ENCODE assay signal across 12 mouse cellular contexts in genomic region chr11:11931688-11932087, GRCm38 (mm10). TPM values are rescaled to one million over a fixed set of nuclear protein-coding genes. Genes with fewer than 3 reads are reported as not detected.
DNase-seq lines count a peak whose midpoint lies in the region; ATAC-seq and TF ChIP-seq lines count a peak whose summit lies in the region.
"Had no signal": no experiment of that assay in that cellular context is flagged by ENCODE, and none has a peak within 500 bp of the region (broad histone marks: within the 10 kb centered on the region; RNA-seq: fewer than 3 reads in every experiment).

No protein-coding gene starts in this region.

- TF ChIP-seq CTCF in heart, postnatal 0 days (IDR thresholded peaks at IDR 0.05; ENCODE audit: low read depth): no peak

- 0 out of 2 replicates have a peak, but pooled peaks cover 2% of the 10 kb centered on the region for H3K4me1 ChIP-seq in embryonic facial prominence, embryonic 13.5 days
- H3K4me1 ChIP-seq in embryonic facial prominence, embryonic 10.5 days: peaks cover 13% of the 10 kb centered on the region
- 0 out of 2 replicates have a peak, but pooled peaks cover 3% of the 10 kb centered on the region for H3K4me1 ChIP-seq in heart, postnatal 0 days (ENCODE audit: control insufficient read depth, insufficient read depth)
- H3K4me1 ChIP-seq in midbrain, embryonic 16.5 days (ENCODE audit: control insufficient read depth, insufficient read depth, low read length): no peaks in the 10 kb centered on the region
- no peaks in the 10 kb centered on the region for H3K4me1 ChIP-seq in midbrain, embryonic 15.5 days
- H3K4me1 ChIP-seq: kidney, embryonic 15.5 days had no signal

- no peaks in the 10 kb centered on the region for H3K9me3 ChIP-seq in embryonic facial prominence, embryonic 13.5 days
- no peaks in the 10 kb centered on the region for H3K9me3 ChIP-seq in embryonic facial prominence, embryonic 10.5 days
- H3K9me3 ChIP-seq in heart, postnatal 0 days (replicated peaks; ENCODE audit: control insufficient read depth, low read length): no peaks in the 10 kb centered on the region
- H3K9me3 ChIP-seq in midbrain, embryonic 16.5 days (replicated peaks; ENCODE audit: control insufficient read depth, low read length, poor library complexity, severe bottlenecking): no peaks in the 10 kb centered on the region
- no peaks in the 10 kb centered on the region for H3K9me3 ChIP-seq in midbrain, embryonic 15.5 days
- H3K9me3 ChIP-seq: kidney, embryonic 15.5 days had no signal

- H3K36me3 ChIP-seq in embryonic facial prominence, embryonic 13.5 days: peaks cover 70% of the 10 kb centered on the region
- H3K36me3 ChIP-seq in embryonic facial prominence, embryonic 10.5 days (replicated peaks): peaks cover 82% of the 10 kb centered on the region
- H3K36me3 ChIP-seq in heart, postnatal 0 days (replicated peaks; ENCODE audit: control insufficient read depth, insufficient read depth, low read length): peaks cover 60% of the 10 kb centered on the region
- H3K36me3 ChIP-seq in midbrain, embryonic 16.5 days (ENCODE audit: control insufficient read depth, insufficient read depth, low read length): no peaks in the 10 kb centered on the region
- peaks cover 5% of the 10 kb centered on the region; the same call in 1 of the 2 replicates for H3K36me3 ChIP-seq in midbrain, embryonic 15.5 days (replicated peaks)

- no peak overlapping the region for H3K4me2 ChIP-seq in embryonic facial prominence, embryonic 13.5 days
- H3K4me2 ChIP-seq in heart, postnatal 0 days (ENCODE audit: low read depth, low read length): no peak overlapping the region
- H3K4me2 ChIP-seq in midbrain, embryonic 16.5 days (ENCODE audit: low read length): no peak overlapping the region
- H3K4me2 ChIP-seq in midbrain, embryonic 15.5 days: no peak overlapping the region
- H3K4me2 ChIP-seq: kidney, embryonic 15.5 days had no signal

- no peaks in the 10 kb centered on the region for H3K27me3 ChIP-seq in embryonic facial prominence, embryonic 13.5 days
- H3K27me3 ChIP-seq in embryonic facial prominence, embryonic 10.5 days (replicated peaks; ENCODE audit: low read depth, poor library complexity, severe bottlenecking): no peaks in the 10 kb centered on the region
- H3K27me3 ChIP-seq in heart, postnatal 0 days (ENCODE audit: control insufficient read depth, insufficient read depth, low read length): no peaks in the 10 kb centered on the region
- H3K27me3 ChIP-seq in midbrain, embryonic 16.5 days (ENCODE audit: control insufficient read depth, insufficient read depth, low read depth, low read length): no peaks in the 10 kb centered on the region
- H3K27me3 ChIP-seq in midbrain, embryonic 15.5 days (replicated peaks): no peaks in the 10 kb centered on the region
- H3K27me3 ChIP-seq: kidney, embryonic 15.5 days had no signal

- H3K9ac ChIP-seq in embryonic facial prominence, embryonic 13.5 days: no peak overlapping the region
- H3K9ac ChIP-seq in heart, postnatal 0 days (replicated peaks; ENCODE audit: low read depth, low read length): no peak overlapping the region
- no peak overlapping the region for H3K9ac ChIP-seq in midbrain, embryonic 16.5 days (ENCODE audit: low read depth, low read length)
- no peak overlapping the region for H3K9ac ChIP-seq in midbrain, embryonic 15.5 days
- H3K9ac ChIP-seq: kidney, embryonic 15.5 days had no signal

- no peak for DNase-seq in embryonic facial prominence, embryonic 10.5 days (ENCODE audit: low spot score)
- DNase-seq in heart, postnatal 0 days (ENCODE audit: low spot score): no peak
- DNase-seq in heart, postnatal 4 days: no peak
- peak; percentile 65 for DNase-seq in mesoderm, embryonic 11.5 days (ENCODE audit: low read depth, low spot score)
- DNase-seq in c-Kit-positive CD71-positive TER-119-positive erythroid progenitor cells, embryonic 14.5 days (ENCODE audit: low spot score): no peak
- DNase-seq: adrenal gland, postnatal 25 days; cerebellum, adult 11 months; spleen, adult 18-20 months had no signal

- peak overlapping the region; percentile 39; the same call in 1 of the 2 replicates for H3K27ac ChIP-seq in embryonic facial prominence, embryonic 13.5 days
- no peak overlapping the region; the same call in 1 of the 2 replicates for H3K27ac ChIP-seq in embryonic facial prominence, embryonic 10.5 days (replicated peaks)
- peak overlapping the region; percentile 49 for H3K27ac ChIP-seq in heart, postnatal 0 days (ENCODE audit: low read depth)
- no peak overlapping the region for H3K27ac ChIP-seq in midbrain, embryonic 16.5 days (ENCODE audit: low read length)
- no peak overlapping the region for H3K27ac ChIP-seq in midbrain, embryonic 15.5 days
- H3K27ac ChIP-seq: kidney, embryonic 15.5 days had no signal

- ATAC-seq in embryonic facial prominence, embryonic 13.5 days (ENCODE audit: insufficient number of reproducible peaks, insufficient read depth, low FRiP score, low TSS enrichment, low read depth): no peak
- ATAC-seq in heart, postnatal 0 days (ENCODE audit: insufficient read depth, low read depth): no peak
- ATAC-seq in midbrain, embryonic 16.5 days: 0 out of 2 replicates have a peak, but pooled peaks have one; percentile 21
- no peak for ATAC-seq in midbrain, embryonic 15.5 days (replicated peaks)

- no peak overlapping the region for H3K4me3 ChIP-seq in embryonic facial prominence, embryonic 13.5 days
- no peak overlapping the region for H3K4me3 ChIP-seq in embryonic facial prominence, embryonic 10.5 days
- H3K4me3 ChIP-seq in heart, postnatal 0 days (ENCODE audit: low read depth, low read length): no peak overlapping the region
- H3K4me3 ChIP-seq in midbrain, embryonic 16.5 days (ENCODE audit: low read depth, low read length): no peak overlapping the region
- no peak overlapping the region for H3K4me3 ChIP-seq in midbrain, embryonic 15.5 days
- H3K4me3 ChIP-seq: kidney, embryonic 15.5 days had no signal

- 73% methylated on average over 5 of the region's 5 CpGs for WGBS in embryonic facial prominence, embryonic 13.5 days
- 83% methylated on average over 5 of the region's 5 CpGs for WGBS in embryonic facial prominence, embryonic 10.5 days
- 48% methylated on average over 5 of the region's 5 CpGs for WGBS in heart, postnatal 0 days
- WGBS in midbrain, embryonic 16.5 days: 69% methylated on average over 5 of the region's 5 CpGs
- WGBS in midbrain, embryonic 15.5 days: 63% methylated on average over 5 of the region's 5 CpGs

- no peak for TF ChIP-seq EP300 in heart, postnatal 0 days (IDR thresholded peaks at IDR 0.05; ENCODE audit: low read depth)

RNA-seq across cellular contexts. Expression of gene Ddc, which starts 33.7 kb away (rescaled TPM):
- polyA plus RNA-seq in embryonic facial prominence, embryonic 13.5 days (2015; fragmentation: Nextera tagmentation; extraction: Ambion mirVana): 5.3 and 5.8 TPM in 2 replicates
- polyA plus RNA-seq in embryonic facial prominence, embryonic 10.5 days (2016; fragmentation: Nextera tagmentation; extraction: Ambion mirVana): 6.9 and 8.8 TPM in 2 replicates
- total RNA-seq in heart, postnatal 0 days (2014; rRNA removed; ENCODE audit: low replicate concordance): 248 and 309 TPM in 2 replicates
- polyA plus RNA-seq in heart, postnatal 0 days (2015; fragmentation: Nextera tagmentation; extraction: Ambion mirVana): 129 and 140 TPM in 2 replicates
- 10 to 100 TPM; 44.6 to 51.4 TPM for total RNA-seq in heart, postnatal 4 days (2021)
- polyA plus RNA-seq in midbrain, embryonic 16.5 days (2015; fragmentation: Nextera tagmentation; extraction: Ambion mirVana): 18.4 and 21.7 TPM in 2 replicates
- polyA plus RNA-seq in midbrain, embryonic 15.5 days (2015; fragmentation: Nextera tagmentation; extraction: Ambion mirVana): 20.4 and 21.1 TPM in 2 replicates

Comparison
In these comparisons a context has a peak if more than half of its experiments do, and no peak if none do; other contexts are left out.
1. H3K27ac ChIP-seq: peak in embryonic facial prominence, embryonic 13.5 days (single experiment) and heart, postnatal 0 days (single experiment); none in embryonic facial prominence, embryonic 10.5 days (single experiment), midbrain, embryonic 16.5 days (single experiment) and midbrain, embryonic 15.5 days (single experiment).